Mouse (Mus musculus) ovary, postnatal 14 days (tissue): ENCODE measurements around the gene Gm10230.
"Not testable (repeated sequence)": the region's sequence is repeated elsewhere in the genome, so short reads cannot be mapped to it uniquely, and the experiment has no call there.

Experiments used
- DNase-seq: peaks from one replicate; pipeline ENCODE4 v3.0.0; 2022; ENCODE audit warnings: low spot score

Gm10230 gene

DNA sequence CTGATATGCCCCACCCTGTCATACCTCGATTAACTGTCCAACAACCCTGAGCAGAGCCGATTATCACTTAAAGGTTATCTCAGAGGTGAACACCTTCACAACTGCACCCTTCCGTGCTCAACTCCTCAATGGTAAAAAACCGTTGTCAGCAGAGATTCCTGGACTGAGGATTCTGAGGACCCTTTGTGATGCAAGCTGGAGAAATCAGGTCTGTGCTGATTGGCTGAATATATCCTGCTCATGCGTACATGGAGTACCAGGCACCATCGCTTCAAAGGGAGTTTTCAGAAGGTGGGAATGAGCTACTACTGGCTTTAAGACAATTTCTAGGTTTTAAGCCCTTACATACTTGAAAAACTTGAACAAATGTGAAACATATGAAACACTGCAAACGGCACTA is at the start of gene Gm10230:
Gene Gm10230, minus strand, starts transcription at position 101 of the 400 bp plus-strand sequence.
- DNase-seq: not testable (repeated sequence)
